Mouse (Mus musculus) ES-E14 (cell line): ENCODE results near the gene Hes5. TPM values are rescaled to one million over a fixed set of nuclear protein-coding genes. Genes with fewer than 3 reads are reported as not detected.
A peak's percentile ranks its signal among the peaks of the same experiment; 100 is the strongest.

Experiments used
- DNase-seq: peaks from one replicate; pipeline ENCODE4 v3.0.0-alpha.2; 2013; ENCODE audit warnings: low read depth, low spot score
- H3K27ac ChIP-seq: 2 replicates; pipeline ENCODE4 v1.5.1; 2012; ENCODE audit warnings: low read depth, mild to moderate bottlenecking, low read length, moderate library complexity, mixed read lengths; ENCODE audit not compliant: poor library complexity, insufficient read depth, severe bottlenecking
- H3K36me3 ChIP-seq: 2 replicates; pipeline ENCODE4 v1.6.1; 2012; ENCODE audit warnings: mild to moderate bottlenecking, low read length, moderate library complexity, mixed read lengths; ENCODE audit not compliant: control insufficient read depth, poor library complexity, insufficient read depth, severe bottlenecking
- H3K4me1 ChIP-seq, 2 experiments: fragments of 150-350 bp in 1 of 2; sonication (generic) in 1 of 2; 2 replicates each; pipeline ENCODE4 v1.6.1; 2012; ENCODE audit warnings: low read length in 2 of 2, mild to moderate bottlenecking in 1 of 2, mixed read lengths in 1 of 2; ENCODE audit not compliant: control insufficient read depth in 2 of 2, insufficient read depth in 2 of 2, poor library complexity in 1 of 2
- H3K4me3 ChIP-seq, 2 experiments: fragments of 150-350 bp in 1 of 2; sonication (generic) in 1 of 2; 2 replicates each; pipeline ENCODE4 v1.5.1; 2012; ENCODE audit warnings: low read length in 2 of 2, low read depth in 1 of 2, mild to moderate bottlenecking in 1 of 2, mixed read lengths in 1 of 2; ENCODE audit not compliant: insufficient read depth in 1 of 2, poor library complexity in 1 of 2, severe bottlenecking in 1 of 2
- H3K9ac ChIP-seq: 2 replicates; pipeline ENCODE4 v1.6.1; 2012; ENCODE audit warnings: low read depth, mild to moderate bottlenecking, low read length, mixed read lengths; ENCODE audit not compliant: poor library complexity, insufficient read depth, severe bottlenecking
- H3K9me3 ChIP-seq: fragments of 150-350 bp; sonication (generic); 2 replicates; pipeline ENCODE4 v1.6.1; 2012; ENCODE audit warnings: low read depth, mild to moderate bottlenecking, low read length; ENCODE audit not compliant: control insufficient read depth, insufficient read depth
- CHD2 ChIP-seq: IDR thresholded peaks from 2 replicates; pipeline ENCODE4 v1.6.1; 2014; ENCODE audit warnings: mild to moderate bottlenecking, low read depth, low read length, inconsistent platforms
- HCFC1 ChIP-seq: IDR thresholded peaks from 2 replicates; pipeline ENCODE4 v1.6.1; 2012; ENCODE audit warnings: low read length, inconsistent platforms, borderline replicate concordance; ENCODE audit not compliant: insufficient read depth
- MAFK ChIP-seq: IDR thresholded peaks from 2 replicates; pipeline ENCODE4 v1.6.1; 2014; ENCODE audit warnings: mild to moderate bottlenecking, low read depth, low read length, inconsistent platforms; ENCODE audit not compliant: insufficient read depth
- ZC3H11A ChIP-seq: IDR thresholded peaks from 2 replicates; pipeline ENCODE4 v1.6.1; 2012; ENCODE audit warnings: low read depth, mild to moderate bottlenecking, inconsistent platforms, low read length, borderline replicate concordance
- ZNF384 ChIP-seq: IDR thresholded peaks from 2 replicates; pipeline ENCODE4 v1.6.1; 2012; ENCODE audit warnings: low read depth, low read length, inconsistent platforms
- in situ Hi-C, 2 experiments: fragments of 600-800 bp; cut with MboI; formaldehyde crosslinking; loops; one replicate each; pipeline ENCODE4 v1.15.1; 2025; ENCODE audit warnings: low sequenced_read_pairs in 2 of 2, inconsistent platforms in 1 of 2; ENCODE audit not compliant: unreplicated experiment in 2 of 2
- total RNA-seq: library from RNA; depleted of rRNA; stranded (reverse); fragments of 300-350 nt; gene quantifications from 2 replicates; pipeline ENCODE4 v1.2.3, GENCODE M21; 2012

Hes5 gene
- total RNA-seq, 1 experiment = 0.18 TPM

DNA sequence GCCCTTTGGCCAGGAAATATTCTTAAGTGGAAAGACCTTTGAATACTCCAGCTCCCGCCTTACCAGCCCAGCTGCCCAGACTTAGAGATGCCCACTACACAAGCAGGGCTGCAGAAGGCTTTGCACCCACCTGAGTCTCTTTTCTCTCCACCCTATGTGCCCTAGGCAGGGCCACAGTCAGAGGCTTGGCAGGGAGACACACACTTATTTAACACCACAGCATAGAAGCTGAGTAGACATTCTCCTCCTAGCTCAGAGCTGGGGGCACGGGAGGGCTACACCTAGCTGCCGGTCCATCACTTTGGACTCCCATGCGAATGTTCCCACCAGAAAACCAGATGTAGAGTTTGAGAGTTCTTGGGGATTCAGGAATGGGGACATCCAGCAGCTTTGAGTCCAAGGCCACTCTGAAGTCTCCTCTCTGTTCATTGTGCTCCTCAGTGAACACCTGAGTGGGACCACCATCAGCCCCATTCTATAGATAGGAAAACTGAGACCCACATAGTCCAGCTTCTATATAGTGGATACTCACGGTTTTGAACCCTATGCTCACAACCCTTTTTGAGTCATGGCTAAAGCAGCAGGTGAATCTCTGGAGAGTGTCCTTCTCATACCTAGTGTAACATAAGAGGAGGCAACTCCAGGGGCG, 11.7 kb upstream of the Hes5 start:
- TF ChIP-seq ZNF384 (no peak), CHD2 (no peak), HCFC1 (no peak), MAFK (no peak), ZC3H11A (no peak)
- H3K4me3 ChIP-seq = no peak overlapping the region
- peaks cover 2 to 11% of the 10 kb centered on the region in 2 experiments; a peak in 2 of 4 replicates for H3K4me1 ChIP-seq
- DNase-seq = no peak
- H3K9me3 ChIP-seq = no peaks in the 10 kb centered on the region
- H3K36me3 ChIP-seq = no peaks in the 10 kb centered on the region
- no peak overlapping the region for H3K27ac ChIP-seq
- in situ Hi-C loops = no loop called here
- no peak overlapping the region for H3K9ac ChIP-seq

DNA sequence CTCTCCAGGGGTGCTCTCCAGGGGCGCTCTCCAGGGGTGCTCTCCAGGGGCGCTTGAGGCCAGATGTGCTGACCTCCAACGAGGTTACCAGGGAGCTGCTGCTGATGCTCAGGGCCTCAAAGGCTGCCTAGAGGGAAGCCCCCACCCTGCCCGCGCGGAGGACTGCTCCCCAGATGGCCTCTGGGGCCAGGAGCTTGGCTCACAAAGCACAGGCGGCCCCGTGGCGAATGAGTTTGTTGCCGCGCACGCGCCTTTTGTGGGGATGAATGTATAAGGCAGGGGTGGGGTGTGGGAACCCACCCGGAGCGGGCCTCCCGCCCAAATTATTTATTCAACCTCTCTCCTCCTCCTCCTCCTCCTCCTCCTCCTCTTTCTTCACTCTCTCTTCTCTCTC, 11.1 kb upstream of the Hes5 start:
- in situ Hi-C loops = no loop called here
- H3K4me1 ChIP-seq = peaks cover 2 to 10% of the 10 kb centered on the region in 2 experiments; a peak in 2 of 4 replicates
- H3K27ac ChIP-seq = no peak overlapping the region
- no peak overlapping the region for H3K9ac ChIP-seq
- no peaks in the 10 kb centered on the region for H3K9me3 ChIP-seq
- H3K4me3 ChIP-seq = no peak overlapping the region
- no peak for TF ChIP-seq ZNF384
- no peak for TF ChIP-seq ZC3H11A
- TF ChIP-seq HCFC1 = no peak
- no peak for TF ChIP-seq MAFK
- TF ChIP-seq CHD2 = no peak
- no peaks in the 10 kb centered on the region for H3K36me3 ChIP-seq
- no peak for DNase-seq

DNA sequence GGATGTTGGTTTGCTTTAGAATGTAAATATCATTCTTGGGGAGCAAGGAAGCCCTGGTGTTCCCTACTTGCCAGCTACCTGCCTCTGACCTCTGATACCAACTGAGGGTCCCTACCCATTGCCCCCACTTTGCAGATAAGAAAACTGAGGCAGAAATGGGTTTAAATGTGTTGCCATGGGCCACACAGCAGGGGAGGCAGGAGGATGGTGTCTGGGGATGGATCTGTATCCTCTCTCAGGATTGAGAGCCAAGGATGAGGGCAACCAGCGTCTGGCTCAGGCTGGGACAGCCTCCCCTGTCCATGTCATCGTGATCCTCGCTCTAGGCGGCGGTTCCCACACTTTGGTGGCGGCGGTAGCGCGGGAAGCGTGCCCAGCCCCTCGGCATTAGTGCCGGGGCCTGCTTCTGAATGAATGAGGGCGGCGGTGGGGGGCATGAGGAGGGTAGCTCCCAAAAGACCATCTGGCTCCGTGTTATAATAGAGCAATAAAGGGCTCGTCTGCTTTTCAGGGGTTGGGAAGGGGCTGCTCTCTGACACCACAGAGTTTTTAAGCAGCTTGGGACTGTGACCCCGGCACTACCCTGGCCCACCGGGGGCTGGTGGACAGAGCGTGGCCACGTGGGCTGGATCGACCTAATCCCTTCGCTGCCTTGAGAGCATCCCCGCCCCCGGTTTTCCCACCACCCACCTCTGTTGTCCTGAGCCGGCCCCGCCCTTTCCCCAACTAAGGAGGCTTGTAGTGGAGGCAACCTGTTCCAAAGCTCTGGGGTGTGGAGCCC, 8.1 kb upstream of the Hes5 start:
- Histone ChIP-seq H3K36me3 (no peaks in the 10 kb centered on the region), H3K4me3 (peak overlapping the region in 1 of 2 experiments; percentile 13; a peak in 2 of 4 replicates), H3K27ac (no peak overlapping the region), H3K9me3 (no peaks in the 10 kb centered on the region), H3K4me1 (peaks cover 2 to 11% of the 10 kb centered on the region in 2 experiments; a peak in 2 of 4 replicates), H3K9ac (no peak overlapping the region)
- no peak for DNase-seq
- in situ Hi-C loops = no loop called here
- TF ChIP-seq CHD2 = no peak
- no peak for TF ChIP-seq MAFK
- no peak for TF ChIP-seq ZNF384
- TF ChIP-seq ZC3H11A = no peak
- TF ChIP-seq HCFC1 = no peak

DNA sequence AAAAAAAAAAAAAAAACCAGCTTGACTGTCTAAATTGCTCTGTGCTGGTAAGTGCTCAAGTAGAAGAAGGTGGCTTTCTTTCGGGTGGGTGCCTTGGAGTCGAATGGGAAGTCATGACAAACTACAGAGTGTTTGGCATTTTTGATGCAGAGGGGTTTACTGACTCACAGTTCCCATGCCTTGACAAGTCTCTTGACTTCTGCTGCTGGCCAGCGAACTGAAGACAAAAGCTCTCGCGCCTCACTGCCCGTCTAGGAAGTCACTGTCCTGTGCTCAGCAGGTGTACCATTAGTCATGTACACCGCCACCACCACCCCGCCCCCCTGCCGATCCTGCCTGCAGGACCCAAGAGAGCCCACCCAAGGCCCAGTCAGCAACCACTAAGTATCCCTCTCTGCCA, 4.1 kb upstream of the Hes5 start:
- peaks cover 2 to 16% of the 10 kb centered on the region in 2 experiments; a peak in 2 of 4 replicates for H3K4me1 ChIP-seq
- no peaks in the 10 kb centered on the region for H3K36me3 ChIP-seq
- H3K27ac ChIP-seq = no peak overlapping the region
- no peak for DNase-seq
- H3K4me3 ChIP-seq = no peak overlapping the region
- no peaks in the 10 kb centered on the region for H3K9me3 ChIP-seq
- no peak for TF ChIP-seq HCFC1
- in situ Hi-C loops = no loop called here
- H3K9ac ChIP-seq = no peak overlapping the region
